Mouse (Mus musculus) thymus, adult 2 months (tissue): ENCODE data around the gene Ctu2.

ENCODE experiments used
- CTCF ChIP-seq: fragments of 200-500 bp; IDR thresholded peaks from 2 replicates; pipeline ENCODE4 v1.5.1; 2012; ENCODE audit warnings: mild to moderate bottlenecking, control low read depth, low read length, moderate library complexity, borderline replicate concordance; ENCODE audit not compliant: control insufficient read depth, poor library complexity, insufficient read depth; ENCODE audit errors: extremely low read depth
- POLR2A ChIP-seq: fragments of 200-500 bp; IDR thresholded peaks from 2 replicates; pipeline ENCODE4 v1.6.1; 2012; ENCODE audit warnings: mild to moderate bottlenecking, low read length, control low read depth, moderate library complexity; ENCODE audit not compliant: control insufficient read depth, poor library complexity, insufficient read depth; ENCODE audit errors: extremely low read depth

DNA sequence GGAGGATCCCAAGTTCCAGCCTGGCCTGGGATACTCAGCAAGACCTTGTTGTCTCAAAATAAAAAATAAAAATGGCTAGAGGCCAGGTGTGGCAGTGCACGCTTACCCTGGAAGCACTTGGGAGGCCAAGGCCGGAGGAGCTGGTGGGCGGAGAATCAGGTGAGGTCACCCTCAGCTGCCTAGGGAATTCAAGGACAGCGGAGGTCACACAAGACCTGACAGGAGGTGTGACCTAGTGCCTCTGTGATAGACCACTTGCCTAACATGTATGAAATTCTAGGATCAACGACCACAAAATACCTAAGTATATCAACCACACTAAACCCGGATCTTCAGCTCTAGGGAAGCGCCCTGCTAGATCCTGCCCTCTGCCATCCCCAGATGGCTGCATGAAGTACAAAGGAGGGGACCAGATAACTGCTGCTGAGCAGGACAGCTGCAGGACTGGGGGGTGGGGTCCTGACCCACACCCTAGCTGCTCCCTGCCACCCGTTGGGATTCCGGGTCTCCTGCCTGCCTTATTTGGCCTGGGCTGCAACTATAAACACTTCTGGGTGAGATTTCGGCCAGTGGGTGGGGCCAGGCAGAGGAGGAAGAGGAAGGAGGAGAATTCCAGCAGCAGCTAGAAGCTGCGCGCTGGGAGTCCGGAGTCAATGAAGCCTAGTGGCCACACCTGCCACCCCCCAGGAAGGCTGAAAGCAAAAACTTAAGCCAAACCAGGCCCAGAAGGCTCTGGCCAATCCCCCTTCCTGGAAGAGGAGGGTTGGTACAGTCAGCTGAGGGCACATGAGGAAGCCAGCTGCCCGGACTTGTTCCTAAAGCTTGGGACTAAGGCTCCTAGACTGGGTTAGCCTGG is 47.1 kb downstream of the Ctu2 start:
- TF ChIP-seq POLR2A (no peak), CTCF (no peak)
